Mouse (Mus musculus) bone marrow, adult 2 months (tissue): ENCODE data around the gene Drc1.

Experiments used
- CTCF ChIP-seq: fragments of 200-500 bp; IDR thresholded peaks from 2 replicates; pipeline ENCODE4 v1.5.1; 2011; ENCODE audit warnings: low read length, control low read depth; ENCODE audit not compliant: control insufficient read depth, insufficient read depth
- POLR2A ChIP-seq: fragments of 200-500 bp; IDR thresholded peaks from 2 replicates; pipeline ENCODE4 v1.6.1; 2011; ENCODE audit warnings: low read depth, mild to moderate bottlenecking, control low read depth, low read length, borderline replicate concordance; ENCODE audit not compliant: control insufficient read depth

- TF ChIP-seq CTCF (no peak), POLR2A (no peak)
These were observed 5.0 kb downstream of the Drc1 start for GRCm38 (mm10) chr5:30285944-30286799.
